Mouse (Mus musculus) brain, adult 2 months (tissue): ENCODE measurements around the gene Casp9.
A peak's percentile ranks its signal among the peaks of the same experiment; 100 is the strongest.

Experiments
- DNase-seq: peaks from one replicate; pipeline ENCODE4 v3.0.0; 2011; ENCODE audit warnings: low read depth, low spot score

Casp9 gene

DNA sequence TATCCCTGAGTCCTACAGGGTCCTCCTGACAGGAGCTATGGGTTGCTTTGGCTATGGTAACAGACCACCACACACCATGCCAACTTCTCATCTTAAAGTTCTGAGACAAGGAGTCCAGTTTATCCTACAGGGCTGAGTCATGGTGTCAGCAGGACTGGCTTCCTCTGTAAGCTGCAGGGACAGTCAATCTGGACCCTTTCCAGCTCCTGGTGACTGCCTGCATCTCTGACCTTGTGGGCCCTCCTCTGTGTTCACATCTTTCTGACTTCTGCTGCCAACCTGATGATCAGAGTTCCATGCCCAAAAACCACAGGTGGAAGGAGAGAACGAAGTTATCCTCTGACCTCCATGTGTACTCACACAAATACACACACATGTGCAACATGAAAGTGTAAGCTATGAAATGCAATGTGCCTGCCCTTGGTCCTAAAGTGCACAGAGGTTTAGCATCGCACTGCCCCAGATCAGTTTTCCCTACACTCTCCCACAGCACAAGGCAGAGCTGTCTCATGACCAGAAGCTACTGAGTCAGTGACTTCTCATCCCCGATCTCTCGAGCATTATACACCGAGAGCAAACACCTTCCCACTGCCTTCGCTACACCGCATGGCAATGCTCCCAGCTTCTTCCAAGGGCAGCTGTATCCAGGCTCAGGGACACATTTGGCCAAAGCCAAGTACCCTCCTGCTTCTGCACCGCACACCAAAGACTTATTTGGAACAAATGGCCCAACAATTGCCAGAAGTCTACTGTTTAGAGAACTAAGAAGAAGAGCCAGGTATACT, 12.0 kb upstream of the Casp9 start:
- DNase-seq: peak; percentile 54

DNA sequence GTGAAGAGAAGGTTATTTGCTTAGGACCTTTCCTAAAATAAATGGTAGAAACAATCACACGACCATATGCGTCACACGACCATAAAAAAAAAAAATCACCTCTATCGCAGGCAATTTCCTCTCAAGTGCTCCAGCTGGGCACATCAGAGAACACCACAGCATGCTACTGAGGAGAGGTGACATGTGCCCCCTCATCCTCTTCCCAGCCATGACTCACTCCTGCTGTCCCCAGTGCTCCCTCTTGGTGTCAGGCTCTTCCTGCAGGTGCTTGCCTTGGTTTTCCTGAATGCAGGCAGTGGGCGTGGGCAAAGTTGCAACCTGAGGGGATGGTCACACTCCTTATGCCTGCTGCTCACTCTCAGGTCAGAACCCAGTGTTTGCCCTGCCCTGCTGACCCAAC, 8.6 kb upstream of the Casp9 start:
- DNase-seq: peak; percentile 87

DNA sequence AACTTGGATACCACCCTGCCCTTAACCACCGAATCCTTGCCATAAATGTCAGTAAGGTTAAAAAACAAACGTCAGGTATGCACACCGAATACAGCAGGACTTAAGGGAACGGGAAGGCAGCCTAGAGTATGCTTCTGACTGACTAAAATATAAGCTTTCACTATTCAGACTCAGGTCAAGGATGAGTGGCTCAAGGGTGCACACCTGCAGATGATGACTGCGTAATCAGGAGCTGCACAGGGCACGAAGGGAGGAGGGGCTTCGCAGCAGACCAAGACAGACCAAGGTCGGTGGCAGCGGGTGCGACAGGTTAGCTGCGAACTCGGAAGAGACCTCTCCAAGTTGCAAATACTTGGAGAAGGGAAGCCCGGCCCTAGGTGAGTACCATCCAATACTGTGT, 7.3 kb upstream of the Casp9 start:
- DNase-seq: no peak

DNA sequence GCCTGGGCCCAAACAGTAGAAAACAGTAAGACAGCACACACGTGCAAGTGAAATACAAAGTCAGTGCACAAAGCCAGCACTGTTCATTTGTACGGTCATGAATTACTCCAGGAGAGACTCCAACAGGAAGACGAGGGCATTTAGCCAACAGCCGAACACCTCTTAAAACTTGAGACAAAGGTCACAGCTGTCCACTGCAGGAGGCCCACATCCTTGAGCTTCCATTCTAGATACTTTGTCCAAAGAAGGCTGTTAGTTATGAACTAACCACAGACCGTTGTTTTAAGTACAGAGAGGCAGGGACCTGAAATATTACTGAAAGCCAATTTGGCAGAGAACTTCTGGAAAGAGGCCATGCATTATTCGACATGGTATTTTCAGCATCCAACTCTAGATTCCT, 6.4 kb upstream of the Casp9 start:
- no peak for DNase-seq

DNA sequence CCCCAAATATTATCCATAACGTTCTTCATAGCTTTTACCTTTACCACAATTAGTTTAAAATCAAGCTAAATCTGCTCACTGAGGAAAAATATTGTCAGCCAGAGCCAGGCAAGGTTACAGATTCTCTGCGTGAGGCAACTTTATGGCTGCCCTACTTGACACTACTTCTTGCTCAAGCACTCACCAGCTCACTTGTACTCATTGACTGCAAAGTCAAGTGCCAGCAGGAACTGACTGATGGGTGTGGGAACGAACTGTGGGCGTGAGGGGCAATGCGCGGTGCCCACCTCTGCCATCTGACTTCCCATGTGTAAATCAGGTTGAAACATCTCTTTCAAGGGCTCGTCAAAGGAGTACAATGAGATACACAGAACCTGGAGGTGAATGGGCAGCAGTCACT, 6.0 kb upstream of the Casp9 start:
- DNase-seq: no peak

DNA sequence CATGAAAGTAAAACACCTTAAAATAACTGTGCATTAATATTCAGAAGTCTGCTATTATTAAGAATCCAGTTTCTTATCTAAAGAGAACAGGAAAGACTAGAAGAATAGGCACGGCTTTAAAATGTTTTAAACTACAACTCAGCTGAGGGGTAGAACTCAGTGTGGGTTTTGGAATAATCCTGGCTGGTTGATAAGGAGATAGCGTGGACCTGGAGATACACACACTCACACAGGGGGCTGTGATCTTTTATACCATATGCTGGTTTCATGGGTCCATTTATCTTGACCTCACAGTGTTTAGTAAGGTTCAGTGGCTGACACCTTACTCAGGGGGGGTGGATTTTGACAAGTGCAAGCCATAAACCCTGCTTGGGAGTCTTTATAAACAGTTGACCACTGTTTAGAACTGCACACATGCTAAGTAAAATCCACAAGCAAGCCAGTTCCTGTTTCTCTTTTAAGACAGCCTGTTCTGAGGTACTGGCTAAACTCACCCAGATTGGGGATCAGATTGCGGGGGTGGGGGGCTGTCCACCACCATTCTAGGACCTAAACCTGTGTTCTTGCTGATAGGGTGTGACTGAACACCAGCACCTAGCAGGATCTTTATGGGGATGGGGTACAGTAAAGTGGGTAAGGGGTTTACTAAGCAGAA, 3.7 kb upstream of the Casp9 start:
- no peak for DNase-seq

DNA sequence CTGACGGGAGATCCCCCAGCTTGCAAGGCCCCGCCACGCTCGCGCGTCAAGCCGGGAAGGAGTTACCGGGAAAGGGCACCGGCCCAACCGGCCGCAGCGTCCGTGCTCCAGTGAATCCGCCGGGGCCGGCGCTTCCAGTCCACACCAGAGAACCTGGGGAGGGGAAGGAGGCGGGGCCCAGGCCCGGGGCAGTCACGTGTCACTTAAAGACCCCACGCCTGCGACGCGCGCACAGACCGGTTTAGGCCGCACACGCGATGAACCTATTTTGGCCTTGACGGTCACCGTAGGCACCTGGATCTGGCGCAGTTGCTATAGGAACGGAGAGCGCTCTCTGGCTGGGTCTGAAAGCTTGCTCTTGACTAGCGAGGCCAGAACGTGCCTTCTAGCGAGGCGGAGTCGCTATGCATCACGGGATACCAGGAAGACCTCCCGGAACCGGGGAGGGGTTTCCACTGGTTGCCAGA, 2.9 kb upstream of the Casp9 start, which contains the start of gene Dnajc16:
TSS of gene Dnajc16 (minus strand) at position 408 of the 467 bp plus-strand sequence.
- peak; percentile 100 for DNase-seq

DNA sequence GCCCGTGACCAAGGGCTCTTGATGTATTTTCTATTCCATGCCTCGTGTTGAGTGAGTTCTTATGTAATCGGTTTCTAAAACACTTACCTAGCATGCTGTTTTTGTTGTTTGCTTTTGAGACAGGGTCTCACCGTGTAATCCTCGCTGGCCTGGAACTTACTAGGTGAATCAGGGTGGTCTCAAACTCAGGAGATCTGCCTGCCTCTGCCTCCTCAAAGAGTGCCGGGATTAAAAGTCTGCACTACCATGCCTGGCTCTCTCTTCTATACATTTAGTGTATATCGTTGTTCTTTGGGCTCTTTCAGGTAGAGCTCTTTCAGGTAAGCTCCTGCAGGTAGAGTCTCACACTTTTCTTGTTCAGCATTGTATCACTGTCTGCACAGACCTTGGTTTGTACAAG, 1.9 kb upstream of the Casp9 start:
- no peak for DNase-seq

DNA sequence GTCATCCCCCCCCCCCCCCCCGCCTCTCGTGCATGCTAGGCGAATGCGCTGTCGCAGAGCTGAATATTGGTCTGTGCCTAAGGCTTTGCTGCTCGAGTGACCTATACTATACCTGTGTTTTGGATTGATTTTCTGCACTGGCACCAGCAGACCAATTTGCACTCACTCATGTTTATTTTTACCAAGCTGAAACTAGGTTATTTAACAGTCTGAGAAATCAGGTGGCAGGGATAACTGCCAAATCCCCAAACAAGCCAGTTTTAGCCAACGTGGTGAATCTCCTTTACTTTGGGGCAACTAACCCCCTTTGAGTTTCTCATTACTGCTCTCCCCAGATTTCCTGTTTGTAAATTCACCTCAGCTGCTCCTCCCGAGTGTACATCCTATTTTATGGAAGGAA, 1.5 kb upstream of the Casp9 start:
- DNase-seq: peak; percentile 83

DNA sequence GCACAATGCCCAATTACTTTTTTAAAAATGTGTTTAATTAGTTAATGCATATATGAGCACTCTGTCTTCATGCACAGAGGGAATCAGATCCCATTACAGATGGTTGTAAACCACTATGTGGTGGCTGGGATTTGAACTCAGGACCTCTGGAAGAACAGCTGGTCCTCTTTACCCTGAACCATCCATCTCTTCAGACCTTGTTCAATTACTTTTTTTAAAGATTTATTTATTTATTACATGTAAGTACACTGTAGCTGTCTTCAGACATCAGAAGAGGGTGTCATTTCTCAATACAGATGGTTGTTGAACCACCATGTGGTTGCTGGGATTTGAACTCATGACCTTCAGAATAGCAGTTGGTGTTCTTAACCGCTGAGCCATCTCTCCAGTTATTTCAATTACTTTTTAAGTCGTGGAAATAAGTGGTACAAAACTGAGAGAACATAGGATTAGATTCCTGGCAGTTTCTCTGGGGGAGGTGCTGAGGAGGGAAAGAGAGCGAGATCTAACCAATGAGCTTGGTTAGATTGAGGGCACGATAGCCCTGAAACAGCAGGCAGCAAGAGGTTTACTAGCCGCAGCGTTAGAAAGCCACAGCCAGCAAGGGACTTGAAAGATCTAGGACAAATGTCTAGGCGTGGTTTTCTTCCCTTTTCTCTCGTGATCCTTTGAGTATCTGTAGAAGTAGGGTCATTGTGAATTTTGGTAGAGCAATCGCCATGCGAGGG, 694 bp upstream of the Casp9 start:
- peak; percentile 78 for DNase-seq

DNA sequence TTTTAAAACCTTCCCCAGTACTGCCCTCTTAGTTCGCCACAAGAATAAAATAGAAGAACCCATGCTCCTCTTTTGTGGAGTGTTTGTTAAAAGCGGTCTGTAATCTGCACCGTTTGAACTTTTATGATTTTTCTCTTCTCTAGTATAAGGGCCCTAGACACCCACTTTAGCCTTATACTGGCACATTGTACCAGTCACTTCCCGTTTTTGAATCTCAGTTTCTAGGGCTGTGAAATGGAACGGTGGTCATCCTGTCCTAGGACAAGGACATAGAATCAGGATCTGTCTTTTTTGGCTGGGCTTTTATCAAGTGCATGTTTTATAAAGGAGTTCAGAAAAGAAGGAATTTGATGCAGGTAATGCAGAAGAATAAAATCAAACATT, 732 bp downstream of the Casp9 start:
- DNase-seq: no peak

DNA sequence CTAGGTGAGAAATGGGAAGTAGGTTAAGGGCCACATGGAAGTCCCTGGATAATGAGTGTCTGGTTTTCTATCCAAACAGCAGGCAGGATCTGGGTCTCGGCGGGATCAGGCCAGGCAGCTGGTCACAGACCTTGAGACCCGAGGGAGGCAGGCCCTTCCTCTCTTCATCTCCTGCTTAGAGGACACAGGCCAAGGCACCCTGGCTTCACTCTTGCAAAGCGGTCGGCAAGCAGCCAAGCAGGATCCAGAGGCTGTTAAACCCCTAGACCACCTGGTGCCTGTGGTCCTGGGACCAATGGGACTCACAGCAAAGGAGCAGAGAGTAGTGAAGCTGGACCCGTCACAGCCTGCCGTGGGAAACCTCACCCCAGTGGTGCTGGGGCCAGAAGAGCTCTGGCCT, 2.9 kb downstream of the Casp9 start:
- no peak for DNase-seq

DNA sequence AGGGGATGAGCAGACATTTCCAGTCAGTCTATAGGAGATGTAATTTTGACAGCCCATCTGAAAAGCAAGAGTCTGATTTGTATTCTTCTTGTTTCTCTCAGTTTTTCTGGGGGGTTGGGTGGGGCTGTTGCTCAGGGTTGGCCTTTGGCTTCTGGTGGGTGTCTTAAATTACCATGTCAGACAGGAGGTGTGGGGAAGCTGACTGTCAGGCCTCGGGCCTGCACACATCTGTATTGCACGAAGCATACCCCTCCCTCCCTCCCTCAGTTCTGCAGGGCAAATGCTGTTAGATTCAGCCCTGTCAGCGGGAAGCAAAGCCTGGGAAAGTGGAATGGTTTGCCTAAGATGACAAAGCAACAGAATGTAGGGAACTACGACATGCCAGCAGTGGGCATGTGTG, 3.5 kb downstream of the Casp9 start:
- no peak for DNase-seq

DNA sequence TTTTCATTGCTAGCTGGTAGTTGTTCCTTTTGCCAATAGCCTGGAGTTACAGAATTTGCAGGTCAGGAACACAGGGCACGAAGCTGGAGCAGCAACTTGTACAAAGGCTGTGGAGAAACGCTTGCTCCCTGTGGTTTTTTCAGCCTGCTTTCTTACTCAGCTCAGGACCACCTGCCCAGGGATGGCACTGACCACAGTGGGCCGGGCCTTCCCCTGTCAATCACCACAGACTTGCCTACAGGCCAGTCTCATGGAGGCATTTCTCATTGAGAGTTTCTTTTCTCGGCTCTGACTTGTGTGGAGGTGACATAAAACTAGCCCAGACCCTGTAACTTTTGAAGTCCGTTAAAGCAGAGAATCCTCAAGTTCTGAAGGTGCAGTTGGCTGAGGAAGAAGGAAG, 4.1 kb downstream of the Casp9 start:
- no peak for DNase-seq

DNA sequence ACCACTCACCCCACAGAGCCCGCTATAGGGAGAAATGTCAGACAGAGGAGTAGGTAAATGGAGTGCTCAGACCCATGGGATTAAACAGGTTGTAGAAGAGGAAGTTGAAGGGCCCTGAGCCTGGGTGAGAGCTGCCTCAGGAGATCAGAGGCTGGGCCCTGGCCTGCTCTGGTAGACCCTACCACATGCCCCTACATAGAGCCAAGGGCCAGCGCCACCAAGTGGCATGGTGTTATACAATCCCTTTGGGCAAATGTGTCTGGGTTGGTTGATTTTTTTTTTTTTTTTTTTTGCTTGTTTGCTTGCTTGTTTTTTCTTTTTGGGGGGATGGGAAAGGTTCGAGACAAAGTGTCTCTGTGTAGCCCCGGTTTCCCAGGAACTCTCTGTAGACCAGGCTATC, 10.7 kb downstream of the Casp9 start:
- DNase-seq: no peak

DNA sequence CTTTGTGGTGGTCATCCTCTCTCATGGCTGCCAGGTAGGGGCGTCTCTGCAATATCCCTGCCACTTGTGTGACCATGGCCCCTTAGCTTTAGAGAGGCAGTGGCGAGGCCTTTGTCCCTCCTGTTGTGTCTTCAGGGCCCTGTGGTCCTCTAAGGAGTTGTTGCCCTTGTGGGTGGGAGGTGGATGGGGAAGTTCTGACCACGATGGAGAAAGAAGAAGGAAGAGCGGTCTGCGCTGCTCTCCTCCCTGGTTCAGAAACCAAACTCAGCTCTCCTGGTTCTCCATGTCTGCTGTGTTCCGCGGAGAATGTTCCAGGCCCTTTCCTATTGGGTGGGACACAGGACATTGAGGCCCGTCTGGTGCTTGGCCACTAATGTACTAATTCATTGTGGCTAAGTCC, 12.5 kb downstream of the Casp9 start:
- DNase-seq: no peak

DNA sequence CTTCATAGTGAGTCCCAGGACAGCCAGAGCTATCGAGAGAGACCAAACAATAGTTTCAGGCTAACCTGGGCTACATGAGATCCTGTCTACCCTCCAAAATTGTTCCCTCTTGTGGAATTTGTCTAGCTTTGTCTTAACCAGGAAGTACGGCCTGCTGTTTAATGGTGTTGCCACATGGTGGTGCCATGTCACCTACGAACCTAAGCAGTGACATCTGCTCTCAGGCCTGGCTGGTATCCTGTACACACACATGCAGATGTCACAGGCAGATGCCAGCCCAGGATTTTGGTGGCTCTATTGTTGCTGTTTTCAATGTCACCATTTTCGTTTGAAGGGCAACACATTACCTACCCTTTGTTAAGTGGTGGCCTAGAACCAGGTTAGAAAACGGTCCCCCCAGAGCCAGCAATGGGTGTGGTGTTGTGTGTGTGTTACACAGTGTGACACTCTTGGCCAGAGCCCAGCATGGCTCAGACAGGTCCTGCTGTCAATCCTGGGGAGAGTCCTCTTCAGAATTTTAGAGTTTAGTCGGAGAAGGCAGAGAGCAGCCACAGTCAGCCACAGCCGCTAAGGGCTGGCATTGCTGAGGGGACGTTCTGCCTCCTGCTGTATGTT, 16.5 kb downstream of the Casp9 start:
- DNase-seq: peak; percentile 89

DNA sequence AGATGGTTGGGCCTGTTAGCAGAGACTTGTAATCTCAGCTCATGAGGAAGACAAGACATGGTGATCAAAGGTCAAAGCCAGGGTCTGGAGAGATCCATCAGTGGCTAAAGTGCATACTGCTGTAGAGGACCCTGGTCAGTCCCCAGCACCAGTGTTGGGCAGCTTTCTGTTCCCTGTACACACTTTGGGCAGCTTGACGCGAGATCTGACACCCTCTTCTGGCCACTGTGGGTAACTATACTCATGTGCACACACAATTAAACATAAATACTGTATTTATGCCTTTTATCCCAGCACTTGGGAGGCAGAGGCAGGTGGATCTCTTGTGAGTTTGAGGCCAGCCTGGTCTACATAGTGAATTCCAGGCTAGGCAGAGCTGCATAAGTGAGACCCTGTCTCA, 17.6 kb downstream of the Casp9 start:
- no peak for DNase-seq

DNA sequence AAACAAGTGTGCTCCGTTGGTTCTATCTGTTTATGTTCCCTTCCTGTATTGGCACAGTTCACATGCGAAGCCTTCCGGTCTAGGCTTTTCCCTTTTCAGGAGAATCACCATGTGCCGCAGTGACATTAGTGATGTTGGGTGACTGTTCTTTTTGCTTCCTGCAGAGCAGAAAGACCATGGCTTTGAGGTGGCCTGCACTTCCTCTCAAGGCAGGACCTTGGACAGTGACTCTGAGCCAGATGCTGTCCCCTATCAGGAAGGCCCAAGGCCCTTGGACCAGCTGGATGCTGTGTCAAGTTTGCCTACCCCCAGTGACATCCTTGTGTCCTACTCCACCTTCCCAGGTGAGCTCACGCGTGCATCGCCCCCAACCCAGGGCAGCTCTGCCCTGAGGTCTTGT, 18.0 kb downstream of the Casp9 start:
- DNase-seq: no peak

DNA sequence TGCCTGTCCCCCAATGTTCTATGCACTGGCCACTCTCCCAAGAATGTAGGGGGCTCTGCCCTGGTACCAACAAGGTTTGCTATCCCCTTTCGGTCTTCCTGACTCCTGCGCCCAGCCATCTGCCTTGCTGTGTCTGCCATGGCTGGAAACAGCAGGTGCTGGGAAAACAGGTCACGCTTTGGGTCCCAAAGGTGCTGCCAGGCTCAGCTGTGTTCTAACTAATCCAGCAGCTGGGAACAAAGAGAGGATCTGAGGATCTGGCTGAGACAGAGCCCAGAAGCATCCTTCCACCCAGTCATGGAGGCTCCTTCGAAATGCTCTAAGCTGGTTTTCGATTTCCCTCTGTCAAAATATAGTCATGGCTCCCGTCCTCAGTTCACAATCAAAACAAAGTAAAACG, 22.9 kb downstream of the Casp9 start:
- no peak for DNase-seq

DNA sequence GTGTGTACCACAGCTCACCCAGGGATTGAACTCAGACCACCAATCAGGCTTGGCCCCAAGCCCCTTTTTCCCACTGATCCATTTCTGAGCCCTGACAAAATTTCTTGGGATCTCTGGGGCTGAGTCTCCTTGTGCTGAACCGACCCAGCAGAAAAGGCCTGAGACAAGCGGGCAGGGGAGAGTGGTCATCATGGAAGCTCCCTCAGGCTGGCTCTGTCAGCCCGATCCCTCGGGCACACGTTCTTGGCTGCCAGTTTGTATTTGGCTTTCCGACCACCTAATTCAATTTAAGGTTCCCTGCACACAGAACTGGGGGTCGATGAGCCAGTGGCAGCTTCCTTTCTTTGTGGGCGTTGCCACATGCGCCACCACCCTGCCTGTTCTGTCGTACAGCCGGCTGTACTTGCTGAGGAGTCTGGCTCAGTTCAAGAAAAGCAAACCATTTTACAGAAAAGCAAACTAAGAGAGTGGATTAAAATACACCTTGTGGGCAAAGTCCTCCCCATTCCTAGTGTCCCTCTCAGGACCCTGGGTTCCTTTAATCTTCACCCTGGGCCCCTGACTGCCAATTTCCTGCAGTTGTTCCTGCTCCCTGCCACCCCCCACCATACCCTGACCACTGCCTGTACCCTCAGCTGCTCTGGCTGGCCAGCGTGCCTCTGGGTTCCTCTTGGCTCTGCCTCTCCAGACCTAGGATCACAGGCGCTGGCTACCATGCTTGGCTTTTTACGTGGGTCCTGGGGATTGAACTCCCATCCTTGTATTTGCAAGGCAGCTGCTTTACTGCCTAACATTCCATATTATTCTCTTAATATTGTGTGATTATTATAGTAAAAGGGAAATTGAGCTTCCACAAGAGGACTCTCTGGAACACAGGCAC, 23.6 kb downstream of the Casp9 start:
- no peak for DNase-seq
